Mouse (Mus musculus): ENCODE results near the gene Ppat. TPM values are rescaled to one million over a fixed set of nuclear protein-coding genes. Genes with fewer than 3 reads are reported as not detected.
A peak's percentile ranks its signal among the peaks of the same experiment; 100 is the strongest.
"Not testable (repeated sequence)": the region's sequence is repeated elsewhere in the genome, so short reads cannot be mapped to it uniquely, and the experiment has no call there.

Gene Ppat
- total RNA-seq, 2 experiments from 2014 or later: 19.3 to 21.0 TPM

DNA sequence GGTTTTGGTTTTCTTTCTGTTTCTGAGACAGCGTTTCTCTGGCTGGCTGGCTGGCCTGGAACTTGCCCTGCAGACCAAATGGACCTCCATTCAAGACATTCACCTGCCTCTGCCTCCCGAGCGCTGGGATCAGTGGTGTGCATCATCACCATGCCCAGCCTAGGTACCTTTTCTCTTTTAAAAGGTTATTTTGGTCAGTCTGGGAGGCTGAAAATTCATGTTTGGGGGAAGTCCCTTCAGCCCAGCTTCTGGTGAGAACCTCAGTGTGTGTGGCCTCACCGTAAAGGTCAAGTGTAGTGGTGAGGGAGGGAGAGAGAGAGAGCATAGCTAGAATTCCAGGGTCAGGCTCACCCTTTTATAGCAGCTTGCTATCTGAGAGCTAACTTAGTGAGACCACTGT lies 3.6 kb downstream of the Ppat start:
- DNase-seq: no peak

DNA sequence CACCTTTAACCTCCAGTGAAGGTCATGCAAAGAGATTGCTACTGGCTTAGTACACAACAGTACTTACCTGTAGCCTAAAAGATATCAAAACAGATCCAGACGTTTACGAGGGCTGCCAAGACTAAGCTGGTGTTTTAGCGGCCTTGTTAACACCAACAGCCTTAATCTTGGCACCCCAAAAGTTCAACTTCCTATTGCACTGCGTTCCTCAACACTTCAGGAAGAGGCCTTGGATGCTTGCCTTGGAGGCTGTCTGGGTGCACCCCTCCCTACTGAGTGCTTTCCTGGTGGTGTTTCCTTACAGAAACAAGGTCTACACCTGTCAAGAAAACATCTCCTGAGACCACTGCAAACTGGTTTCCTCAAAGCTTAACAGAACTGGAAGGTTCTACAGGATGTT lies 4.2 kb downstream of the Ppat start:
- DNase-seq: no peak

DNA sequence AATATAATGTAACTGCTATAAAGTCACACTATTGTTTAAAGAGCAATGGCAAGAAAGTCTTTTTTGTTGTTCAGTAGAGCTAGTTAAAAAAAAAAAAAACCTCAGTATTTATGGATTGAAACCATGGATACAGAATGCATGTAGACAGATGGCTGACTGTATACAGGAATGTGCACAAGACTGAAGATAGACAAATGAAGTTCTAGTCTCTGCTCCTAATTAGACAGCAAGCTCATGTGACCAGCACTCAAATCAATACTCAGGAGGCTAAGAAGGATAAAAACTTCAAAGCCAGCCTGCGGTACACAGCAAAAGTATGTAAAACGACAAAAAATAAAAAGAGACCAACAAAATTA lies 5.7 kb downstream of the Ppat start:
- no peak for DNase-seq

DNA sequence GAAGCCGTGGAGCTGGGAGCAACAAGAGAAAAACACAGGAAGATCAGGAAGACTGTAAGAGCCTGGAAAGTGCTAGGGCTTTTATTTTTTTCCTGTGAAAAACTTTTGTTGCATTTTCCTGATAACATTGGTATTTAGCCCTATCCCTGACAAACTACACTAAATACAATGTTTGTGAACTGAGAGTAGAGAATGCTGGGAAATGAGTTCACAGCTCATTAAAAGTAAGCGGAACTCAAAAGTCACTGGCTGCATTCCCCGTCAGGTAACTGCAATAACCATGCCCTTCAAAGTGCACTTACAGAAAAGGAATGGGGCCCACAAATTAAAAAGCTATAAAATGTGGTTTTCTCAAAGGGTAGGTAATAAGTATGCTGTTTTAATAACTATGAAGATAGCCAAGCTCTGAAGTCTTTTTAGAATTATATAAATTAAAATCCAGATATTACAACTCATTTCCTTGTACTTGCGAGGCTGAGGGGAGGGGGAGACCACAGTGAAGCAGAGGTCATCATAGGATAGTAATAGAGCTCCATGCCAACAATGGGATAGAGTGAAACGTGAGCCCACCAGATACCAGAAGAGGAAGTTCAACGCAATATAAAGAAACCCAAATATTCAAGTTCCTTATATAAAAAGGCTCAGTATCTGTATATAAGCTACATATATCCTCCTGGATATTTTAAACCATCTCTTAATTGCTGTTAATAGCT lies 6.3 kb downstream of the Ppat start:
- DNase-seq: no peak

DNA sequence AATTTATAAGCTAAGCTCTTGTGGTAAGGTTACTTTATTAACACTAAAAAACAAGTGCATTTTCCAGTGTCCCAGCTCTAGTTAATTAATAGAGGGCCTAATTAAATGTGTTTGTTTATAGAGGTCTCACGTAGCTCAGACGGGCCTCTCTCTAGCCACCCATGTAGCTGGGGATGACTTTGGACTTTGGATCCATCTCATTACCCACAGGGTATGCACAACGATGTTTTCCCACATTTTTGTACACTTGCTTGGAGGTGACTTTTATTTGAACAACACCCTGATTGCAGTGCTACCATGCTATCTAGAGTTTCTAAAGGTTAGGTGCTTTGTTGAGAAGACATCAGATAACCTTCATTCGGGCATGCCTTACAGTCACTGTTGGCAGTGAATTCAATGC lies 8.9 kb downstream of the Ppat start:
- DNase-seq: no peak

DNA sequence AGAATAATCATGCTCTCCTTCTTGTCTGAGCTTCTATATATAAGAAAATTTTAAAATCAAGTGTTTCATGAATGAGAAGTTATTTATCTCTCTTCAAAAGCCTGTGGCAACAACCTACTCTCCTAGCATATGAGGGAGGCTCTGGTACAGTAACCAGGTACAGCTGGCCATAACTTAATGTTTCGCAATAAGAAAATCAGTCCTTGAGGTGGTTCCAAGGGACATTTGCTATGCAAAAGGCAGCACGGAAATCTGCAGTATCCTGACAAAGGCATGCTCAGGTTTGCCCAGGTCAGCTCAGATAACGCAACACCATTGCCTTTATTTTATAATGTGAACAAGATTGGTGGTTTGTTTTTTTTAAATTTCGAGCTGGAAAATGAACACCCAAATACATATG lies 9.4 kb downstream of the Ppat start:
- no peak for DNase-seq

DNA sequence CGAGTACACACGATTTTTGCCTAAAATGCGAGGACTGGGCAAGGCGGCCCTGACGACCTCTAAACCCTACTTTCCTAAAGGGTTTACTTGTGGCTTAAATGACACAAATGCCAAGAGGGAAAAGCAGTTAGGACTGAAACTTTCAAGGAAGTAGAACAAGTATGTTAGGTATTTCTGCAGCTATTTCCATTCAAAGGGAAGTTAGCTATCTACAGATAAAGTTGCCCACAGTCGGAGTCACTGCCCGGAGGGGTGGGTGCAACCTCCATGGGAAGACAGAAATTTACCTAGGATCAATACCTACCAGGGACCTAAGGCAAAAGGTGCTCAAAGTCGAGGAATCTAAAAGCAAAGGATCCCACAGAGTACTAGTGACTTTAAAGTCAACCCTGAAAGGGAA lies 11.7 kb downstream of the Ppat start:
- no peak for DNase-seq

DNA sequence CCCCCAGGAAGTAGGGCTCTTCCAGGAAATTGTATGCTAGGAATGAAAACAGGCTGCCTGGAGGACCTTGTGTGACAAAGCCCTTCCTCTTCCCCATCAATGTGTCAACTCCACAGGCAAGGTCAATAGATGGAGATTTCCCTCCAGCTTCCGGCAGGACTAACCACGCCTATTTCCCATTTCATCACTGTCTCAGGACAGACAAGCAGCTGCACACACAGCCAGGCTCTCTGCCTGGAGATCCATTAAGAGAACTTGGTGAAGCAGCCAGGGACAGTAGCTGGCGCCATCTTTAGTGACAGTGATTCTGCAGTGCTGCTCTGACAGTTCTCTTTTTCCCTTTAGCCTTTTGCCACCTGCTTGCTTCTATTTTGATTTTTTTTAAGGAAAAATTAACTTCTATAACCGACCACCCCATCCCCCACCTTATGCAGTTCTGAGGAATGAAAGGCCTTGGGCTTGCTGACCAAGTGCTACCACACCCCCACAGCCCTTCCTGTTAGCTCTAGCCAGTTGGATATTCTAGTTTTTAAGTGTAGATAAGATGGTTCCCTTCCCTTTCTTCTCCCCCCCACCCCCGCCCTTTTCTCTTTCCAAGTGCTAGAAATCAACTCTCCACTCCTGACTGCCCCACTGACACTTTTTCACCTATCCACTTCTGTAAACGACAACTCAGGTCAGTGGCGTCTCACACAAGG lies 22.0 kb downstream of the Ppat start:
- DNase-seq: no peak

DNA sequence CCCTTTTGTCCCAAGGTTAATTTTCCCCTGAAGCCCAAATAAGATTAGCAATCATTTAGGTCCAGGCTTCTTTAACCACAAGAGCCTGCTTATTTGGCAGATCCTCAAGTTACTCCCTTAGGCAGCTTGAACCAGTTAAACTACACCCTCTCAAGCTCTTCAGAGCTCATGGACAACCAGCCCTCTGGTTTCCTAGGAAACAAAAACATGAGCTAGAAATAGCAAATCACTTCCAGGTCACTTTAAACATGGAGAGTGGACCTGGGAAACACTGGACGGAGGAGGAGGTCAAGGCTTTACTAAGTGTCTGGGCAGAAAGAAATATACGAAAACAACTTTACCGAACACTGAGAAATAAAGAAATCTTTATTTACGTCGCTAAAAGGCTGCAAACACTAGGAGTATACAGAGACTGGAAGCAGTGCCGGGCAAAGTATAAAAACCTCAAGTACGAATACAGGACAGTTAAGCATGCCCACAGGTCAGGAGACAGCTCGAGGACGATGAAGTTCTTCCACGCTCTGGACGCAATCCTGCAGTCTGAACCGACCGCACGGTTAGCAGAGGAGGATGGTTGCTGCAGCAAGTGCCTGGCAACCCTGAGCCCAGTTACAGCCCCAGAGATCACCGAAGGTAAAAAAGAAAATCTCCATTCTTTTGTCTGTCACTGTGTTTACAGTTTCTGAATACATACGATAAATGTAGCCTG lies 23.1 kb downstream of the Ppat start:
- no peak for DNase-seq

DNA sequence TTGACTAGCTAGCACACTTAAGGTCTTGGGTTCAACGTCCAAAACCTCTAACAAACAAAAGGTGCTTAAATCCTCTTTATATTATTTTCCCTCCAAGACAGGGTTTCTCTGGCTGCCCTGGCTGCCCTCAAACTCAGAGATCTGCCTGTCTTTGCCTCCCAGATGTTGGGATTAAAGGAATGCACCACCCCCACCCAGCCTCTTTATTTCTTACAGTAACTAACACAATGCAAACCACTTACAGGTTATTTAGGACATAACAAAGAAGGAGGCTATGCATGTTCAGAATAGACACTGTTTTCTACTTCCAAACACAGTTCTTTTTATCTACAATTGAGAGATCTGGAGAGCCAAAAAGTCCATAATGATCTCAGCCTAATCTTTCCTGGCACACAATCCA lies 27.1 kb downstream of the Ppat start:
- no peak for DNase-seq

DNA sequence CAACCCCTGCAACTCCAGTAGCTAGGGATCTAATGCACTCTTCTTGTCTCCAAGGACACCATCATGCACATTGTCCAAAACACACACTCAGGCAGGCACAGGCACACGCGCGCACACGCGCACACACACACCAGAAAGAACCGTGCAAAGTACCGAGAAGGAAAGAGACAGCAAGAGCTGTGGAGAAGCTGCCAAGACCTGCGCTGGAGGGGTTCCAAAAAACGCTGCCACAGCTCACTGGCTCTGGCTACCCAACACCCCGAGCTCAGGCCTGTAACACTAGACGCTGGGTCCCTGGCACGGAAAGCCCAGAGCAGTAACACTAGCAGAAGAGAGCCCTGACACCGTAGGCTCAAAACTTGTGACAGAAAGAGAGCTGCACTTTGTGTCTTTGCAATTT lies 27.9 kb downstream of the Ppat start:
- peak; percentile 84 for DNase-seq

DNA sequence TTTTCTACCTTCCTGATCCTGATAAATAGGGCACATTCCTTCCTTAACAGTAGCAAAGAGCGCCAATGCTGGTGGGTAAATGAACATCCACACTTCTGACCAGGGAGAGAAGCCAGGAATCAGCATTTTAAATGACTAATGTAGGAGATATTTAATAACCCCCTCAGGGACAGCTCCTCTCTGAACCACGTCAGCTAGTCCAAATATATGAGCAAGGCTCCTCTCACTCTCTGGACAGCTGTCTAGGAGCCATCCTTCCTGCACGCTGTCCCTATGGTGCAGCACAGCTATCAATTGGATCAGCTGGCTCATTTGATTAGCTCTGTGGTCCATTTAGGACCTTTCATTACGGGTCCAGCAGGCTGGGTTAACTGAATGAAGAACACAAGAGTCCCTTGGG lies 28.5 kb downstream of the Ppat start:
- no peak for DNase-seq

DNA sequence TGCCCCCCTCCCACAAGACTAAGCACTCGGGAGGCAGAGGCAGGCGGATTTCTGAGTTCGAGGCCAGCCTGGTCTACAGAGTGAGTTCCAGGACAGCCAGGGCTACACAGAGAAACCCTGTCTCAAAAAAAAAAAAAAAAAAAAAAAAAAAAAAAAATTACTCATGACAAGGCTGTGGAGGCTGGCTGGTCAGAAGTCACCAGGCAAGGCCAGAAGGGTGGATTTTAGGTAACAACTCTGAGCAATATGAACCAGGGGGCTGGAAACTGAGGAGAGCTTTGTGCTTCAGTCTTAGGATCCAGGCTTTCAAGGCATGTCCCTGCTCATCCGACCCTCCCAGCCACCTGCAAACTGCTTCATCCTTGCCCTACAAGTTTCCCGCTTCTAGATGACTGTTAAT lies 38.9 kb downstream of the Ppat start:
- not testable (repeated sequence) for DNase-seq

DNA sequence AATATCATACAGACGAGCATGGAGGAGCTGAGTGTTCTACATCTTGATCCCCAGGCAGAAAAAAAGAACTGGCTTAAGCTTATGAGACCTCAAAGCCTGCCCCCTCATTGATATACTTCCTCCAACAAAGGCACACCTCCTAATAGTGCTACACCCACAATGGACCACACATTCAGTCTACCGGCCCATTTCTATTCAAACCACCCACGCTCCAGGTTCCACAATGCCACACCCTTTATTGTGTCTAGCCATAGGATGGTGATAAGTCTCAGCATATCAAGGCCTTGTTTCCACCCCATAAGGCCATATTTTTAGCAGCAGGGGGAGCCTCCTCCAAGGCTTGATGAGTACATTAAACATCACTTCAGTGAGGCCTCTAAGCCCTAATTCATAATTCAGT lies 40.6 kb downstream of the Ppat start:
- no peak for DNase-seq

DNA sequence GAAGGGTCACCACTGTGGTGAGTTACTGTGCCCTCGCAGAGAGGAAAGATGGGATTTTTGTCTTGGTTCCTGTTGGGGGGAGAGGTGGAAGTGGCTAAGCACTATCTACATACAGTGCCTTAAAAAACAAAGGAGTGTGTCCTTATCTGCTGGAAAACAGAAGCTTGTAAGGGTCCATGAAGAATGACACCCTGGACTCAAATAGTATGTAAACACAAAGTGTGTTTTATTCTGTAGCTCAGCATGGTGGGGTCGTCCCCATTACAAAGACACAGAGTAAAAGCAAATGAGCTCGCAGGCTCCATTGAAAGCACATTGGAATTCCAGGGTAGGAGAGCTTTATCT lies 45.3 kb downstream of the Ppat start:
- no peak for DNase-seq

DNA sequence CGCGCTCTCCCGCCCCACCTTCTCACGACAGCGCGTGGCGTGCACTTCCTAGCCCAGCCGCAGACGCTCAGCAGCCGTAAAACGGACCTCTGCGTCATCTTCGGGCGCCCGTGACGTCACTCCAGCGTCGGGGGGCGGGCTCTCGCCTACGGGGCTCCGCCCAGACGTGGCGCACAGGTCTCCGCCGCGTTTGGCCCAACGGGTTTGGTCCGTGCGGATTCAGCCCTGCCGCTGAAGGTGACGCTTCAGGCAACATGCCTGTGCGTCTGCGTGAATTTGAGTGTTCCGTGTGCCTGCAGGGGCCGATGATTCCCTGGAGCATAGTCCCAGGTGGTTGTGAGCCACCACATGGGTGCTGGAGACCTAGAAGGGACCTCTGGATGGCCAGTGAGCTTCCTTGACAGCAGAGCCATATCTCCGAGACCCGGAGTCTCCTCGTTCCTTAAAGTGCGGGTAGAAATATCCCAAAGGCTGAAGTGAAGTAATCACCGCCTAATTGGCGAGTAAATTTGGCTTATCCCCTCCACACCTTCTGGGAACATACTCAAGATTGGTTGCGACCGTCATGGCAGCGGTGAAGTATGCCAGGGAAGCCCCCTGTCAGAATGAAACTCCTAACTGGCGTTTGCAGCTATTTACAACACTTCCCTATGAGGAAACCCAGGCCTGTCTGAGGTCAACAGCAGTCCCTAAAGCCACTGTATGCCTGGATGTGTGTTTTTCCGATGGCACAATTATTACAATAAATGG lies 45.8 kb downstream of the Ppat start, which contains the start of gene Aasdh:
Aasdh (minus strand) TSS at position 110 of the 750 bp plus-strand sequence.
- DNase-seq: peak; percentile 99

DNA sequence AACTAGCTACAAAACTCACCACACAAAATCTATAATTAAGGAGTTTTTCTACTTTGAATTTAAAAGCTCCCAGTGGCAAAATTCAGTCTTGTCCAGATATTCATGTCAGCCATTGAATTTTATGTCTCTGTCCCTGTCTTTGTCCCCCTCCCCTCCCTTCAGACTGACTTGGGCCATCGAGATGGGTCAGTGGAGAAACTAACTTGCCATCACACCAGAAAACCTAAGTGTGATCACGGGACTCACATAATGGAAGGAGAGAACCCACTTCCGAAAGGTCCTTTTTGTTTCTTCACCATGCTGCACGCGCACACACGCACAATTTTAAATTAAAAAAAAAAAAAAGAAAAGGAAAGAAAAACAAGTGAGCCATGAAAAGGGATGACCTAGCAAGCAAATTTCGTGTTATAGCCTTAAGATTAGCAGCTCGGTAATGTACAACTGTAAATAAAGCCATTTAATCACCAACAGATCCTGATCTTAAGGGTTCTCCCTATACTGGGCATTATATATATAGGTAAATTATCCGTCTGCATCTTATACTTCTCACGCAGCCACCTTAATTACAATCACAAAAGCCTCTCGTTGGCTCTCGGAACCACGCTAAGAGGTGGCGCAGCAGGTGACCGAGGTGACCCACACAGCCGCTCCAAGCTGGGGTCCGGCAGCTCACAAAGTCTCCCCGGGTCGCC lies 46.5 kb downstream of the Ppat start:
- no peak for DNase-seq

DNA sequence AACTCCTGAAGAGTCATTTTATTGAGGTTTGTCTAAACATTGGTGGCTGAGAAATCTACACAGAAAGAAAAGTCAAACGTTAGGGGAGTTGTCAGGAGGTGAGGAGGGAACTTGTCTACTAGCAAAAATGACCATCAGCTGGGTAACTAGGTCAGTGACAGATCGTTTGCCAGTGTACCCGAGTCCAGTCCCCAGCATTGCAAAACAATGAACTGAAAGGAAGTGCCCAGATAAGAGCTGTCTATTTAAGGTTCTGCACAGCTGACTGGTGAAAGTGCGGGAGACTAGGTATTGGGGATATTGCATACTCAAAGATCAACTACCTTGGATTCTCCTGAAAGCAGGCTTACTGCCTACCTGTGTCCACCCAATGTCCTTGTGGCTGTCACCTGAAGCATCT lies 49.2 kb downstream of the Ppat start:
- no peak for DNase-seq

DNA sequence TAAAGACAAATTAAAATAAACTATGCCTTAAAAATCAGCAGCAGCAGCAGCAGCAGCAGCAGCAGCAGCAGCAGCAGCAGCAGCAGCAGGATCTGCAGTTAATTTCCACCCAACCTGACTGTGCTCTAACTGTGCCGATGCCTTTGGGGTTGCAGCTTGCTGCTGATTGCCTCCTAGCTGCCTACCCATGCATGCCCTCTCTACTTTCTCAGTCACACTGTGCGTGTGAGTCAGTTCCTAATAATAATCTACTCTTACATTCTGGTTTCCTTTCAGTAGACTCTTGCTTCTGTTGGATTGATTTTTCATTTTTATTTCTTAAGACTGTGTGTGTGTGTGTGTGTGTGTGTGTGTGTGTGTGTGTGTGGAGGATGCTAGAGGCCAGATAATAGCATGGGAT lies 58.3 kb downstream of the Ppat start:
- DNase-seq: no peak

DNA sequence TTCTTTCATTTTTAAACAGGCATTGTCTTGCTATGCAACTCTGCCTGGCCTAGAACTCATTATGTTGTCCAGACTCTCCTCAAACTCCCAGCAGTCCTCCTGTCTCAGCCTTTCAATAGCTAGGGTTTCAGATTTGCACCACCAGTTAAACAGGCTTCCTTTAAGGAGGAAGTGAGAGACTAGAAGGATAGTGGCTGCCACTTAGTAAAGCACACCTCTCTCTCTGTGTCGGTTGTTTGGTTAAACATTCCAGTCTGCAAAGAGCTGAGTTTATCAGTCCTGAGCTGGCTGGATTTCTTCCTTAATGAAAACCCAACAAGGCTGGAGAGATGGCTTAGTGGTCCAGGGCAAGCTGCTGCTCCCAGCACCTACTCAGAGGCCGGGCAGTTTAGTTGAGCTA lies 58.8 kb downstream of the Ppat start:
- DNase-seq: no peak

DNA sequence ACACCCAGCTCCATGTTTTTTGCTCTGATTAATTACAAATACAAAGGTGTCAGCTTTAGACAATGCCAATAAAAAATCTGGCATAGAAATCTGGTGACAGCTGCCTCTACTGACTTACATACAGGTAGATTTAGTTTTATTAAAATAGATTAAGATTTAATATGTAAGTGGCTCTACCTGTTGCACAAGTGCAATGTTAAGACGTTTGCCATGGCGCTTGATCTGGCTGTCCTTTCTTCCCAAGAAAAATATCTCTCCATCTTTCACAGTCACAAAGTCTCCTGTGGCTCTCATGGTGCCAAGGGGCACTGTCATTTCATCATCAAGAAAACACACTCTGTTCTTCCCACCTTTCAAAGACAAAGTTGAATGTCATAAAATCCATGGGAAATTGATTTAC lies 64.4 kb downstream of the Ppat start:
- DNase-seq: no peak

DNA sequence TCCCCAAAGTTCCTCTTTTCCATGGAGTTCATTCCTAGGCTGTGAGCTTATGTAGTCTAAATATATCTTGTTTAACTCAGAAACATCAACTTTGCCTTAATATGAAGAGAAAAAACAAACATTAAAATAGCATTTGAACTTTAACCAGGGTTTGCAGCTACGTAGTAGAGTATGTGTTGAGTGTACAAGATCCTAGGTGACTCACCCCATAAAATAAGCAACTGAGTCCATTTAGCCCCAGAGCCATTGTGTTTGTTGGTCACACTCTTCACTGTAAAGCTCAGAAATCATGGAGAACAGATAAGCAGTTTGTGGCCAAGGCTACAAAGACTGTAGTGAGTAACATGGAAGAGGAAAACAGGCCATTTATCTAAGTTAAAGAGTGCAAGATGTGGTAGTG lies 67.3 kb downstream of the Ppat start:
- no peak for DNase-seq
